Mouse (Mus musculus) heart, postnatal 4 days (tissue): ENCODE results near the gene Shisal2b. TPM values are rescaled to one million over a fixed set of nuclear protein-coding genes. Genes with fewer than 3 reads are reported as not detected.
"Not testable (repeated sequence)": the region's sequence is repeated elsewhere in the genome, so short reads cannot be mapped to it uniquely, and the experiment has no call there.

ENCODE experiments used
- DNase-seq: peaks from one replicate; pipeline ENCODE4 v3.0.0; 2021
- total RNA-seq, 2 experiments: library from RNA; stranded (reverse); gene quantifications; 2 replicates each; pipeline ENCODE4 v1.2.3; 2021

Gene Shisal2b
- total RNA-seq = under 1 TPM; 0.20 to 0.38 TPM

DNA sequence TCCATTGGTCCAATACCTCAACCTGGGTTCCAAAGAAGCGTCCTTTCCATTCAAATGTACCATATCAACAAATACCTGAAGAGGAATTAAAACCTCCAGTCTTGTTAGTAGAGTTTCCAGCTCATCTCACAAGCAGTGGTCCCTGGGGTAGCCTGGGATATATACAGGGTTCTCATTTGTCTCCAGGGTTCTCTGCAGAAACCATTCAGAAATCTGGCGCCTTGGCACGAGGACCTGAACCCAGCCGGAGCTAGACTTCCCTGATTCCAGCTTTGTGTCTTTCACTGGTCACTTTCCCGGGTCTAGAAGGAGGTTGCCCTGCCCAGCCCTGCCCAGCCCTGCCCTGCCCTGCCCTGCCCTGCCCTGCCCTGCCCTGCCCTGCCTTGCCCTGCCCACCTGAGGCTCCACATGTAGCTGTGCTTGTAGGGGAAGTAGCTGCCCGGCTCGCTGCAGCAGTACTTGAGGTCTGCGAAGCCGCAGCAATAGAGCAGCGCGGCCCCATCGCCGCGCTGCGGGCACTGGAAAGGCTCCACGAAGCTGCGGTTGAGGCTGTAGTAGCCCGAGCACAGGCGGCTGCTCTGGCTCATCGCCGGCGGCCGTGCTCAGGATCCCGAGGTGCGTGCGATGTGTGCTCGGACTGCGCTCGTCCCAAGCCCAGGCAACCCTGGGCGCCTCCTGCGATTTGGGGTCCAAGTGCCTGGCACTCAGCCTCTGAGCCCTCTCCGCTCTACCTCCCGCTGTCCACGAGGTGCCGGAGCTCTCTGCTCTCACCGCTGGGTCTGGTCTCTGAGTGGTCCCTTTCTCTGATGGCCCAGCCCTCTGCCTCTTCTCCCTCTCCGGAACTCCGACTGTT lies at the start of gene Shisal2b:
Gene Shisal2b, minus strand, starts transcription at position 767 of the 853 bp plus-strand sequence.
- peak; percentile 26 for DNase-seq

DNA sequence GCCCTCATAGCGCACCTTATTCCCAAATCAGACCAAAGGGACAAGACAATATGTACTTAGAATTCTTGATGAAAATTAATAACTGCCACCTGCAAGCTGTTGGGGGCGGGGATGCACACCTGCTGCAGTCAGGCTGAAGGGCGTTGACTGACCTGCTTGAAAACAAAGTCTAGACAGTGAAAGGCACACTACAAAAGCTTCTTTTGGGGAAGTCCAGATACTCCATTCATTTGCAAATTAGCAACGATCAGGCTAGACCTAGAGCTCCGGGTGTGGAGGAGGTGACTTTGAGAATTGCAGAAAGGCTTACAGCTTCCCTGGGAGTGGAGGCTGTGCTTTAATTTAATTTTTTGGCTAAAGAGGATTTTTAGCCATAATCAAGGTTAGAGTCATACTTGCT lies 47.9 kb upstream of the Shisal2b start:
- not testable (repeated sequence) for DNase-seq

DNA sequence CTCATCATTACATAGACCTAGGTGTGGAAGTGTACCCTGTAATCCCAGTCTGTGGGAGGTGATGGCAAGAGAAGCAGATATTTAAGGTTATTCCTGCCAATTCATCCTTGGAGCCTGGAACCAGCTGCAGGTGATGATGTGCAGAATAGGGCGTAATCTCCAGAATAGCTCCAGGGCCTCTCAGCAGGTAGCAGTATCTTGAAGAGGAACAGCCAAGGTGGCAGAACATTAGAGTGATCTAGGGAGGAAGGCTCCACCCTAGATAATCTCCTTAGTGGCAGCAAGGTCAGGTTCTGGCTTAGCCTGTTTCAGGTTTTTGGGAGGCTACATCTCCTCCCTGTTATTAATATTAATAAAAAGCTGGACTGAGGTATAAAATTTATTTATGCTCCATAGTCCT lies 47.3 kb upstream of the Shisal2b start:
- not testable (repeated sequence) for DNase-seq

DNA sequence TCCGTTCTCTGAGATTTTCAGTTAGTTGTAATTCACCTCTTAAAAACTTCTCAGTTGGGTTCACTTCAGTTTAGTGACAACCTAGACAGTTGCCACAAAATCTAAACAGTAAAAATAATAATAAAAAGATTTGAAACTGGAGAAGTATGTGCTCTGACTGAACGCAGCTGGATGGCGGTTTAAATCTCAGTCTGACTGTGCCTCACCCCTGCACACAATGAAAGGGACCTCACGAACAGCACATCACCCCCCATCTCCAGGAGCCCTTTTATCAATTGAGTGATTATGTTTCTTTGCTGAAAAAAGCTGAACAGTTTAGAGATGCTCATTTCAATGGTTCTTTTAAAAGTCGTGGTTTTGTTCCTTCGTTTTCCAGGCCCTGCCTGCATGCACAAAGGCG lies 45.0 kb upstream of the Shisal2b start:
- DNase-seq = no peak

- no peak for DNase-seq
Measured at GRCm38 (mm10) chr13:104894771-104895170, 31.1 kb upstream of the Shisal2b start.

DNA sequence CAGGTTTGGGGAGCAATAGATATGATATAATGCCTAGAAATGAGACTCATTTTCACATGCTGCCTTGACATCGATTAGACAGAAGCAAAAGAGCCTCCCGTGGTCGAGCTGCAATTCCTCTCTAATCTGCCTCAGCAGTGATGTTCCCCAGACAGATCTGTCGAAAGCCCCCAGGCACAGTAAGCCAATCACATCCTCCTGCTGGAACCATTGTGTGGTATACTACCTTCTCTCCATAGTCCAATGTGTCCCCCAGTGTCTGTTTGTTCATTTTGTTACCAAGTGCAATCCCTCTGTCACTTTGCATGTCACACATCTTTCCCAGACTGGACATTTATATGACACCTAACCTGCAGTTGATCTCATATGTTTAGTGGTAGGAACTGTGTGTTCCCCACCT lies 28.6 kb upstream of the Shisal2b start:
- no peak for DNase-seq

- no peak for DNase-seq
Measured at GRCm38 (mm10) chr13:104886308-104887032, 22.8 kb upstream of the Shisal2b start.

- no peak for DNase-seq
Measured at GRCm38 (mm10) chr13:104883566-104884249, 20.0 kb upstream of the Shisal2b start.

- DNase-seq = no peak
Measured at GRCm38 (mm10) chr13:104878508-104878907, 14.8 kb upstream of the Shisal2b start.

- DNase-seq = no peak
Measured at GRCm38 (mm10) chr13:104869907-104870306, 6.2 kb upstream of the Shisal2b start.

DNA sequence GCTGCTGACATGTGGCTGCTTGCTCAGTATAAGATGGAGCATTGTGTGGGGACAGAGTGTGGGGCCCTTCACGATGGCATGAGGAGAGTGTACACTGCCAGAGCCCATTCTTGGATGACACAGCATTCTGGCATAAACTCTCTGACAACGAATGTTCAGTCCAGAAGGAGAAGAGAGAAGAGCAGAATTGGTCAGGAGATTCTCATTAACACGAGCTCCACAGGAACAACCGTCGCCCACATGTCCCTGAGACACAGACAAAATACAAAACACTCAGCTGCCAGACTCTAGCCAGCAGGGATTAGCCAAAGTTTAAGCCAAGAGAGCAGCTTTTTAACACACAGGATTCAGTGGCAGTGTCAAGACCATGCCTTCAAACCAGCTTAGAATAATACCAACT lies 3.0 kb upstream of the Shisal2b start:
- DNase-seq = no peak

DNA sequence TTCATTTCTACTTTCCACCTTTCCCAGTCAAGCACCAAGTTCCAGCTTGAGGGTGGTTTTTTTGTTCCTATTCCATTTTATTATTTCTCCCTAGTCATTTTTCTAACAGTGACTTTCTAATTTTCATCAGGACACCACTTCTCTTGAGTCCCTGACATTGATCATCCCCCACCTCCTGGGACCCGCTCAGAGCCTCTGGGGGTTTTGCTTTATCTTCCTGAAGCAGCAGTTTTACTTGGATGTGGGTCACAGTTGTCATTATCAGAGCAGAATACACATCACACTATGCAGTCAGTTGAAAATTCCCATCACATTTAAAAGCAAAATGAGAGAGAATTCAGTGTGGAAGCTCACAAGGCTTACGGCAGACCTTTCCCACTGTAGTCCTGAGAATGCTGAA lies 10.0 kb downstream of the Shisal2b start:
- DNase-seq = no peak

DNA sequence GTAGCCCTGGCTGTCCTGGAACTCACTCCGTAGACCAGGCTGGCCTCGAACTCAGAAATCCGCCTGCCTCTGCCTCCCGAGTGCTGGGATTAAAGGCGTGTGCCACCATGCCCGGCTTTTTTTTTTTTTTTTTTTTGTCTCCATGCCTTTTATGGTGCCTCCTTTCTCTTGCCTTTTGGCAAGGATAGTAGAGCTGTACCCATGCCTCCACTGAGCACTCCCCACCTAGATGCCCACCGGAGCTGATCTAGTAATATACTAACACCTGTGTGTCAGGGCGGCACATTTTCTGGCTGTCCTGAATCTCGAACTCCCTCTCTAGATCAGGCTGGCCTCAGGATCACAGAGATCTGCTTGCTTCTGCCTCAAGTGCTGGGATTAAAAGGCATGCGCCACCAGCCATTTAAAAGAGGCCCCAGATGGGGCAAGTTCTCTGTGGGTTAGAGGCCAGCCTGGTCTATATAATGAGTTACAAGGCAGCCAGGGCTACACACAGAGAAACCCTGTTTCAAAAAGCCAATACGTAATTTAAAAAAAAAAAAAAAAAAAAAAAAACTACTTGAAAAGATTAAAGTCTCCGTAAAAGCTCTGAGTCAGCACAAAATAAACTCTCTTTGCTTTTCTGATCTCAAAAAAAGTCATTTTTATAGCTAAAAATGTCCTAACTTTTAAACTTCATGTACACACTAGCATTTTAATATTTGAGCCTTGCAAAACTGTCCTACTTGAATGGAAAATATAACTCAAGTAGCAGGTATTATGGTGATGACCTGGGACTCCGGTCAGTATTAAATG lies 20.2 kb downstream of the Shisal2b start:
- no peak for DNase-seq

DNA sequence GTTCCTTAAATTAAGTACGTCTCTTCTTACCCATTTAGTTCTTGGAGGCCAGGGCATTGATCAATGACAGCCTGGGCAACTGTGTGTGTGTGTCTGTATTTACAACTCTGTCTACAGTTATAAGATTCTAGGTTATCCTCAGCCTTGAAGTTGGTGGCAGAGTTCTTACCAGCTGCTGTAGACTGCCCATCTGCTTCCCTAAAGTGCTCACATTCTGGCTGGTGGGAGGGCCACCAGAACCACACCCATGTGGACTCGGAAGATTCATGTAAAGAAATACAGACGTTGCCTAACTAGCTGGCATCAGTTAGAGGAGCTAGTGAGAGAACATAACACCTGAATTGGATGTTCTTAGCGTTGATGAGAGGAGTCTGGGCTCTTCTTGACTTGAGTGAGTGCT lies 21.8 kb downstream of the Shisal2b start:
- no peak for DNase-seq

- DNase-seq = no peak
Measured at GRCm38 (mm10) chr13:104837628-104838027, 26.1 kb downstream of the Shisal2b start.

DNA sequence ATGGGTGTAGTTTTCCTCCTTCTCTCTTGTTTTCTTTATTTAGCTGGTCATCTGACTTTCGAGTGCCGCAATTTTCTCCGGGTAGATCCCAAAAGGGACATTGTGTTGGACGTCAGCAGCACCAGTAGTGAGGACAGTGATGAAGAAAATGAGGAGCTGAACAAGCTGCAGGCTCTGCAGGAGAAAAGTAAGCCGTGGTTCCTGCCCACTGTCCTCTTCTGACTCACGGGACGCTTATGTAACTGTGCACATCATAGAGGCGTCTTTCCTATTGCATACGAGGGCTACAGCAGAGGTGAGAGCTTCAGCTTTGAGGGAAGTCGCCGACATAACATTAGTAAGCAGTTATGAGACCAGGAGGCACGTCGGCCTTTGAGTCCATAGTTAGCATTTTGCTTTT lies 30.9 kb downstream of the Shisal2b start:
- DNase-seq = no peak

- DNase-seq = no peak
Measured at GRCm38 (mm10) chr13:104825470-104825869, 38.2 kb downstream of the Shisal2b start.

DNA sequence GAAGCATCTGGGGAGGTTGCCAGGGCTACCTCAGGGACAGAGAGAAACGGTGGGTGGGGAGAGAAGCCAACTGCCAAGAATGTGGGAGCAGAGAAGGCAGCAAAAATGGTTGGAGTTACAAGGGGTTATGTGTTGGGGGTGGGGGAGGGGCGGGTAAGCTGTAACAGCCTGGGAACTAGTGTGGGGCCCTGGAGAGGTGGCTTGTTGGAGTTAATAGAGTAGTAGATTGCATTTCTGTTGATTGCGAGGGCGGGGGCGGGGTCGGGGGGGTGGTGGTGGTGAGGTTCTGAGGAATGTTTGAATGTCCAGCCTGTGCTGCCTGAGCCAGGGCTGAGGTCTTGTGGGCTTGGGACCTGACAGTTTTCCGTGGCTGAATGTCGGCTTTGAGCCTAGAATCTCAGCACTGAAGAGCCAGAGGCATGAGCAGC lies 41.3 kb downstream of the Shisal2b start:
- DNase-seq = peak; percentile 11

DNA sequence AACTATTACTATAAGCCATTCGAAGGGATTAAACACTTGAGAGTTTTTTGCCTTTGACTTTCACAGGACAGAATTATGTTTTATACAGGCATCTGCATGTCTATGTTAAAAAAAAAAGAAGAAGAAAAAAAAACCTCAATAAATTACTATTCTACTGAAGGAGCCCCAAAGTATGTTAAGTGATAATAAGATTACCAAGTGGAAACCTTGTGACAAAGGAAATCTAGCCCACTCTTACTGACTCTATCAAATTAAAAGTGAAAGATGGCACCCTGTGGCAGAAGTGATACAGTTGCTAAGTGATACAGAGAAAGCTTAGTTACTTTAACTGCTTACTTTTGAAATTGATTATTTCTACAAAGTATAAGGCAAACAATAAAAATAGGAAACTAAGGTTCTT lies 41.8 kb downstream of the Shisal2b start:
- DNase-seq = no peak

- no peak for DNase-seq
Measured at GRCm38 (mm10) chr13:104821192-104821591, 42.5 kb downstream of the Shisal2b start.

GRCm38 (mm10) chr13:104817696-104818095 lies 46.0 kb downstream of the Shisal2b start:
- no peak for DNase-seq
